Mouse (Mus musculus) thymus, postnatal 14 days (tissue): ENCODE results near the gene Smim22.

Experiments used
- DNase-seq: peaks from one replicate; pipeline ENCODE4 v3.0.0; 2021

The Smim22 gene

DNA sequence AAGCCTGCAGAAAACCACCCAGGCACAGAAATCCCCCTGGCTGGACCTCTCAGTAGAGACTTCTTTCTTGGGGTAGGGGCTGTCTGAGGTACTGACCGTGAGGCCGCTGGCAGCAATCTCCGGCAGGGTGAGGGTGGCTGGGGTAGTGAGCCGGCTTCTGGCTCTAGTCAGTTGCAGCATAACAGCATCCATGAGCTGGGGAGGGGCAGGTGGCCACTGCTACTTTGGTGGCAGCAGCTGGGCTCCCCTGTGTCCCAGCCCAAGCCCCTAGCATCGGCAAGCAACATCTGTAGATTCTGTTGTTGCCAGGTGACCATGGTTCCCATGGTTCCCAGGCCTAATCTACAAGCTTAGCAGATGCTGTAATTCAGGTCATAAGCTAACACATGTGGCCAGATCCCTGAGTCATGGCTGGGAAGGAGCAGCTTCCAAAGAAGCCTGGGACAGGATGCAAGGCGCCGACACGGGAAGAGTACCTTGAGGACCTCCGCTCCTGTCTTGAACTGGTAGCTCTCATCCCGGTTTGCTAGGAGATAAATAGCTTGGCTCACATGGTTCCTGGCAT lies 3.4 kb downstream of the Smim22 start:
- DNase-seq = no peak

- no peak for DNase-seq
These were observed 4.2 kb downstream of the Smim22 start for GRCm38 (mm10) chr16:5011285-5011684.

DNA sequence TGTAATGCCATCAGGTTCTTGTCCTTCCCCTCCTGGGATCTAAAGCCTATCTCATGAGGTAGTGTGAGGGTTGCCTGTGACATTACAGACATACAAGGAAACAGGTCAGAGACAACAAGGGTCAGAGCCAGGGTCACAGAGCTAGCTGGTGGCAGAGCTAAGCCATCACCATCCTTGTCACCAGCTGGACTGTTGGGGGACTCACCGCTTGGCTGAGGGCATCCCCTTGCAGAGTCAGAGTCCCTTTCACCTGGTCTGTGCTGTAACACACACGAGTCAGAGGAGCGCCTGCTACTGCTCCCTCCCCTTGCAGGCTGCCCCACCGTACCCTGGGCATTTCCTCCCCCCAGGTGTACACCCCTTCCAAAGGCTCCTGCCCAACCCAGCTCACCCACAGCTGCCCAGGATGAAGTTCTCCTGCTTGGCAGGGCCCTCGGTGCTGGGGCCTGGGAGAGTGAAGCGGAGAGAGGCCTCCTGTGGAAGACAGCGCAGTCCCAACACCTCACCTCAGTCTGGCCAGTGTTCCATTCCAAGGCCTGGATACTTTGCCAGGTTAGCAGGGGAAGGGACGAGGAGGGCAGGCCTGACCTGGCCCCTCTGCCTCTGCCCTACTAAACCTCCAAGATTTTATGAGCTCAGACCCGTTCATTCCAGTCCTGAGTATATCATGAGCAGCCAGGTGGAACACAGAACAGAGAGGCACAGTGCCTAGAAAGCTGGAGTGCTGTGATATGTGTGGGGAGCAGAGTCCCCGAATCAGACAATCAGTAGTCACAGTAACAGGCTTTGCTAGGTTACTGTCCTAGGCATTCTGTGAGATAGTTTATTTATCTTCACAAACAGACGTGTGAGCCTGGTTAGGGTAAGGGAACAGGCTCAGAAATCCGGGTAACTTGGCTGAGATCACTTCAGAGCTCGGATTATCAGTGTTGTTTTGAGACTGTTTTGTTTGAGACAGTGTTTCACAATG lies 5.2 kb downstream of the Smim22 start:
- DNase-seq = no peak

GRCm38 (mm10) chr16:5013054-5013838 lies 6.2 kb downstream of the Smim22 start, which contains the start of gene Rogdi:
Gene Rogdi (minus strand): TSS chr16:5013553.
- peak; percentile 97 for DNase-seq

GRCm38 (mm10) chr16:5014578-5014977 lies 7.5 kb downstream of the Smim22 start:
- no peak for DNase-seq

DNA sequence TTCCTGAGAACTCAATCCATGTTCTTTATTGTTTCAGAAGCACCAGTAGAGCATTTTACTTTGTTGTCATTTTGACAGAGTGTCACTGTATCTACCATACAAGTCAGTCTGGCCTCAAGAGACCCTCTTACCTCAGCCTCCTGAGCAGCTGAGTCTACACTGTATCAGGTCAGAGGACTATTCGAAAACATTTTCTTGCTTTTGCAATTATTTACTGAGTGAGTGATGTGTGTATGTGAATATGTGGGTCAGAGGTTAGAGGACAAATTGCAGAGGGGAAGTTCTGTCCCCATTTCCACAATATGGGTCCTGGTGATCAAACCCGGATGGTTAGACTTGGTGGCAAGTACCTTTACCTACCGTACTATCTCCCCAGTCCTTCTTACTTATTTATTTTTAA lies 16.9 kb downstream of the Smim22 start:
- DNase-seq = no peak

DNA sequence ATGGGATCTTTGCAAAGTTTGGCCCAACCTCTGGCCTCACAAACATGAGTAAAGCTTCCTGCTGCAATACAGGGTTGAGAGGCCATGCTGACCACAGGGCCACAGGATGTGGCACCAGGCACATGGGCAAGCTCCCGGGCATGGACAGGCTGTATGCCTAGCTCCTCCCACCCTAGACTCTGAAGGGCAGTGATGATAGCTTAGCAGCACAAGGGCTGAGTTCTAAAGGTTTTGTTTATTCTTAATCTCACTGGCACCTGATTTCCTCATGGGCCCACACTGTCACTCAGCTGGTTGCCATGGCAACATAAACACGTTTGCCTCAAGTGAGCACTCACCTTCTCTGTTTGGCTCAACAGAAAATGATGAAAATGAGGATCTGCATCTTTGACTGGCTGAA lies 22.8 kb downstream of the Smim22 start:
- no peak for DNase-seq

DNA sequence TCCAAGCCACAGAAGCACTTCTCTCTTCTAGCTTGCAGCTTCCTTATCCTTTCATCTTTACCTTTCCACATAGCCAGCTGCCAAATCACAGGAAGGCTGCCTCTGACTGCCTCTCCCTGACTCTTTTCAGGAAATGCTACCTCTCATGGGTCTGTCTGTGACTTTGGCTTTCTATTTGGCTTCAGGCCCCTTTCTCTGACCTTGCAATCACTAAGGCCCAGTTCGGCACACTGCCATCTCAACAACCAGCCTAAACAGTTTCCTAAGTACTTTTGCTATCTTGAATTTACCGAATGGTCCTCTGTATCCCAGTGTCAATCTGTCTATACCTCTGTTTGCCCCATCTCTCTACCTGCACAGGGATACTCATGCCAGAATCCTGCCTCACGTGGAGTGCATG lies 28.5 kb downstream of the Smim22 start:
- no peak for DNase-seq

DNA sequence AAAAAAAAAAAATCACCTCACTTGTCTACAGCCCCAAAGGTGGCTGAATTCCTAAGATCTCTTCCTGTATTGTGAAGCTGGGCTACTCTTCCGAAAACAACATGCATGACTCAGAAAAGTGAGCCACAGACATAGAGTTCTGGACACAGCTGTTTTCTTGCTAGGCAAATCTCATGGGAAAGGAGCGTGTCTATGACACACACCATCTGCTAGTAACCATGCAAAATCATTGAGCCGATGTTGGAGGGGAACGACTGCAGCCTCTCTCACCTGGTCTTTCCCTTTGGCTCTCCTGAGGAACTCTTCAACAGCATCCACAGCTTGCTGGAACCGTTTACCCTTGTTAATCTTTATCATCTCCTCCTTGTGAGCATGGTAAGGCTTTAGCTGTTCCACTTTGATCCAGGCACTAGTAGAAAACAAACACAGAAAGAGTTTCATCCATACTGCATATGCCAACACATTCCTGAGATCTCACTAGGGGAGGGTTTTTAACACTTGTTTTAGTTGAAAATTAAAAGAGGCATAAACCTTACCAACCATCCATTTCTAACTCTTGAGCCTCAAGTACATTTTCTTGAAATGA lies 29.7 kb downstream of the Smim22 start:
- DNase-seq = no peak

DNA sequence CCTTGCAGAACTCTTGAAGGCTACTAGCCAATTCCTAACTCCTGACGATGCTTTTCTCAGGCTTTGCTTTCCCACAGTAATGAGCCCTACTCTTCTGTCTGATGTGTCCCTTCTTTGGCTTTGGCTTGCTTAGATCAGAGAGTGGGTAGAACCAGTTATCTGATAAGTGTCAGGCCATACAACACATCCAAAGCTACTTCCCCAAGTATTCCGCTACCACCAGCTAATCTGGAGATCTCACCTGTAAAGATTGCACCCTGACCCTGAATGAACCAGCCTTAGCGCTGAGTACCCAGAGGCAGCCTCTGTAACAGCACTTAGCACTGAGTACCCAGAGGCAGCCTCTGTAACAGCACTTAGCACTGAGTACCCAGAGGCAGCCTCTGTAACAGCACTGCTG lies 38.2 kb downstream of the Smim22 start:
- no peak for DNase-seq

DNA sequence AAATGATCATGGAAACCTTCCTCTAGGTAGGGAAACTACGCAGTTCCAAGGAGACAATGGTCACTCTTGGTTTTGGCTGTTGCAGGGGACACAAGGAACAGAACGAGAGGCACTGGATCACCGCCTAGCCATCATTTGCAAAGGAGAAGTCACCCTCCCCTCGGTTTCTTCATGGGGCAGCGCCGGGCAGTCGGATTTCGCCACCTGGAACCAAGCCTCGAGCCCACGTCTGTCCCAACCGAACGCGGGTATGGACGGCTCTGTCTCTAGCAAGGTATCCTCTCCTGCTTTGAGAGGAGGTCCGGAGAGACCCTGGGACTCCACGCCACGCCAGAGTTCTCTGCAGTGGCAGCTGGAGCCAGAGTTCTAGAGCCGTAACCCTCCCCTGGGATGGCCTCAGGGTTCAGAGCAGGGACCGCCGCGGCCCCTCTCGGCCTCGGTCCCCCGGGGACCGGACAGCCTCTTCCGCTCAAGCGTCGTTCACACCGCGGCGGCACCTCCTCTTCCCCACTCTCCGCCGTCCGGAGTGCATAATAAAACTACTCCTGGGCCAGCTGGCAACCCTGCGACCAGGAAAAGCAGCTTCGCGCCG lies 42.2 kb downstream of the Smim22 start:
- no peak for DNase-seq

DNA sequence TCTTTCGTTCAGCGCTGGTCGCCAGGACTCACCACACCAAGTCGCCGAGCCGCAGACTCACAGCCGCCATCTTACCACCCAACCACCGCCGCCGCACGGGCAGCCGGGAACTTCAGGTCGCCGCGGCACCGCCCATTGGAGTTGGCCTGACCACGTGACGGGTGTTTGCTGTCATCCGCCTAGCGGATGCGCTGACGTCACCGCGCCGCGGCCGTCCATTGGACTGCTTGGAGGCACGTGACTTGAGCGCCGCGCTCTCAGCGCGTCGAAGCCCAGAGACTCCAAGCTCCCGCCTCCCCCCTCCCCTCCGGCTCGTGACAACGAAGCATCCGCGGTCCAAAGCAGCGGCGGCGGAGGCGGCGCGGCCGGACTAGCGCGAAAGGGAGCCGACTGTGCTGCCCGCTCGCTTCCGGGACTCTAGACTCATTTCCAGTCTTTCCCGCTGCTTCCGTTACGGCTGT lies 42.7 kb downstream of the Smim22 start, which contains the start of the genes Glyr1 and Ubn1:
TSS of gene Glyr1 (minus strand) at position 90 of the 461 bp plus-strand sequence.
TSS of gene Ubn1 (plus strand) at position 284 of the 461 bp plus-strand sequence.
- DNase-seq = peak; percentile 99

DNA sequence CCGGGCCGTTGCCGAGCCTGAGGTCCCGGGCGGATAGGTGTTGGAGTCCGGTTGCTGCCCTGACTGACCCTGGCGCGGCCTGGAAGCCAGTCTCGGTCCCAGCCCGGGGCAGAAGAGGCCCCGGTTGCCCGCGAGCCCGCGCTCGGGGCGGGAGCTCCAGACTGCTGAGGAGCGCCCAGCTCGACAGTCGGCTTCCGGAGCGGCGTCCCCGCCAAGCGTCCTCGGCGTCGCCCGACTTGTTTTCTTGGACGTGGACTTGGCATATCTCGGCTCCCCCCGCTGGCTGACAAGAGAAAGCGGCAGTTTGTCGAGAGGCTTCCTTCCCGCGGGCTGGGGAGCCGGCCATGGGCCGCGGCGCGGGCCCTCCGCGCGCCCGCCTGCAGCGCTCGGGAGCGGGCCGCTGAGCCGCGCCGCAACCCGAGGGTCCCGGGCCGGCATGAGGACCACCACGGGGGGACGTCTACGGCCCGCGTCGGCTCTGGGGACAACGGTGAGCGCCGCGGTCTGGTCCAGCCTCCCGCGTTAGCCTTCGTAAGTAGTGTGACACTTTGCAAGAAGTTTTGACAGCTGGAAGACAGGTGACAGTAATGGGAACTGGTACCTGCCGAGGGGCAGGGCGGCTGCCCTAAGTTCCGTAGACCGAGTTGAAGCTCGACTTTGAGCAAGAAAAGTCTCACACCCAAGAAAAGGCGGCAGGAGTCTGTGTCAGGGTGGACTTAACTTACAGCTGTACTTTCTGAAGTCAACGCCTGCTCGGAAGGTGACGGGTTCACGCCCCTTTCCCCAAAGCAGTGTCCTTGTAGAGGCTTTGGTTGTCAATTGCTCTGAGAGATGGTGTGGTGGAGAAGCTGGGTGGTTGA lies 43.4 kb downstream of the Smim22 start:
- DNase-seq = peak; percentile 90
